Mouse (Mus musculus) retina, postnatal 1 day (tissue): Measurements from ENCODE around the gene Cpeb1.

Experiments used
- DNase-seq: peaks from one replicate; pipeline ENCODE4 v3.0.0-alpha.2; 2012

Gene Cpeb1

GRCm38 (mm10) chr7:81326043-81326442 is 129.2 kb downstream of the Cpeb1 start:
- DNase-seq: no peak

- DNase-seq: no peak
Measured at GRCm38 (mm10) chr7:81321776-81322175, 133.5 kb downstream of the Cpeb1 start.

- DNase-seq: no peak
Measured at GRCm38 (mm10) chr7:81319749-81320148, 135.5 kb downstream of the Cpeb1 start.

- DNase-seq: no peak
Measured at GRCm38 (mm10) chr7:81315583-81315982, 139.7 kb downstream of the Cpeb1 start.

GRCm38 (mm10) chr7:81311581-81311980 is 143.7 kb downstream of the Cpeb1 start:
- DNase-seq: no peak

GRCm38 (mm10) chr7:81311130-81311529 is 144.1 kb downstream of the Cpeb1 start:
- DNase-seq: no peak

GRCm38 (mm10) chr7:81309247-81309646 is 146.0 kb downstream of the Cpeb1 start:
- peak; percentile 50 for DNase-seq

GRCm38 (mm10) chr7:81307735-81308134 is 147.5 kb downstream of the Cpeb1 start:
- no peak for DNase-seq

GRCm38 (mm10) chr7:81304675-81305074 is 150.6 kb downstream of the Cpeb1 start:
- DNase-seq: no peak

- no peak for DNase-seq
Measured at GRCm38 (mm10) chr7:81304100-81304499, 151.2 kb downstream of the Cpeb1 start.

GRCm38 (mm10) chr7:81303682-81304081 is 151.6 kb downstream of the Cpeb1 start:
- DNase-seq: no peak

GRCm38 (mm10) chr7:81301323-81301722 is 153.9 kb downstream of the Cpeb1 start:
- peak; percentile 43 for DNase-seq

GRCm38 (mm10) chr7:81298206-81298605 is 157.1 kb downstream of the Cpeb1 start:
- DNase-seq: no peak
